Comparison of ENCODE assay signal across 17 mouse cellular contexts in genomic region chr1:90518584-90519265, GRCm38 (mm10).
A peak's percentile ranks its signal among the peaks of the same experiment; 100 is the strongest.
DNase-seq lines count a peak whose midpoint lies in the region; ATAC-seq and TF ChIP-seq lines count a peak whose summit lies in the region.
"Had no signal": no experiment of that assay in that cellular context is flagged by ENCODE, and none has a peak within 500 bp of the region (broad histone marks: within the 10 kb centered on the region; RNA-seq: fewer than 3 reads in every experiment).

No protein-coding gene starts in this region.

- no peaks in the 10 kb centered on the region for H3K9me3 ChIP-seq in hindbrain, postnatal 0 days (ENCODE audit: low read length)
- no peaks in the 10 kb centered on the region for H3K9me3 ChIP-seq in hindbrain, embryonic 14.5 days (ENCODE audit: control insufficient read depth, low read length)
- H3K9me3 ChIP-seq in embryonic facial prominence, embryonic 15.5 days (replicated peaks), result no peaks in the 10 kb centered on the region
- no peaks in the 10 kb centered on the region for H3K9me3 ChIP-seq in limb, embryonic 15.5 days
- H3K9me3 ChIP-seq: forebrain, embryonic 13.5 days; megakaryocyte, embryonic 14.5 days; neural tube, embryonic 13.5 days had no signal

- TF ChIP-seq CTCF in hindbrain, postnatal 0 days (IDR thresholded peaks at IDR 0.05; ENCODE audit: low read depth), result no peak

- H3K9ac ChIP-seq in hindbrain, postnatal 0 days (replicated peaks; ENCODE audit: low read length), result no peak overlapping the region
- H3K9ac ChIP-seq in hindbrain, embryonic 14.5 days, result no peak overlapping the region
- no peak overlapping the region for H3K9ac ChIP-seq in embryonic facial prominence, embryonic 15.5 days
- H3K9ac ChIP-seq in limb, embryonic 15.5 days, result no peak overlapping the region
- H3K9ac ChIP-seq: forebrain, embryonic 13.5 days; liver, postnatal 0 days; neural tube, embryonic 13.5 days had no signal

- no peak overlapping the region for H3K4me3 ChIP-seq in hindbrain, postnatal 0 days (ENCODE audit: low read length)
- no peak overlapping the region for H3K4me3 ChIP-seq in hindbrain, embryonic 14.5 days (replicated peaks; ENCODE audit: low read length)
- H3K4me3 ChIP-seq in embryonic facial prominence, embryonic 15.5 days (replicated peaks), result no peak overlapping the region
- H3K4me3 ChIP-seq in limb, embryonic 15.5 days, result no peak overlapping the region
- H3K4me3 ChIP-seq: forebrain, embryonic 13.5 days; megakaryocyte, embryonic 14.5 days; neural tube, embryonic 13.5 days had no signal

- H3K27me3 ChIP-seq in hindbrain, postnatal 0 days (ENCODE audit: insufficient read depth, low read length), result no peaks in the 10 kb centered on the region
- no peaks in the 10 kb centered on the region for H3K27me3 ChIP-seq in hindbrain, embryonic 14.5 days (ENCODE audit: control insufficient read depth, insufficient read depth, low read length)
- no peaks in the 10 kb centered on the region for H3K27me3 ChIP-seq in embryonic facial prominence, embryonic 15.5 days
- H3K27me3 ChIP-seq in limb, embryonic 15.5 days, result no peaks in the 10 kb centered on the region
- H3K27me3 ChIP-seq: forebrain, embryonic 13.5 days; megakaryocyte, embryonic 14.5 days; neural tube, embryonic 13.5 days had no signal

- H3K36me3 ChIP-seq in hindbrain, postnatal 0 days (ENCODE audit: insufficient read depth, low read length), result no peaks in the 10 kb centered on the region
- no peaks in the 10 kb centered on the region for H3K36me3 ChIP-seq in hindbrain, embryonic 14.5 days (replicated peaks; ENCODE audit: control insufficient read depth, insufficient read depth)
- no peaks in the 10 kb centered on the region for H3K36me3 ChIP-seq in embryonic facial prominence, embryonic 15.5 days
- no peaks in the 10 kb centered on the region for H3K36me3 ChIP-seq in limb, embryonic 15.5 days
- H3K36me3 ChIP-seq: neural tube, embryonic 13.5 days had no signal

- no peak overlapping the region for H3K4me2 ChIP-seq in hindbrain, postnatal 0 days (ENCODE audit: low read depth, low read length)
- no peak overlapping the region for H3K4me2 ChIP-seq in hindbrain, embryonic 14.5 days (replicated peaks)
- H3K4me2 ChIP-seq in embryonic facial prominence, embryonic 15.5 days (replicated peaks), result no peak overlapping the region
- no peak overlapping the region for H3K4me2 ChIP-seq in limb, embryonic 15.5 days
- H3K4me2 ChIP-seq: forebrain, embryonic 13.5 days; neural tube, embryonic 13.5 days had no signal

- no peak for ATAC-seq in hindbrain, postnatal 0 days
- no peak for ATAC-seq in hindbrain, embryonic 14.5 days (ENCODE audit: low FRiP score)
- ATAC-seq in embryonic facial prominence, embryonic 15.5 days (ENCODE audit: insufficient number of reproducible peaks, low FRiP score, low TSS enrichment, low read depth), result no peak
- no peak for ATAC-seq in limb, embryonic 15.5 days (ENCODE audit: insufficient number of reproducible peaks, low FRiP score, low TSS enrichment, low read depth)
- ATAC-seq: CD4-positive, CD25-positive, alpha-beta regulatory T cell, adult 4 months; forebrain, embryonic 13.5 days; intestine, embryonic 16.5 days; liver, postnatal 0 days had no signal

- H3K4me1 ChIP-seq in hindbrain, postnatal 0 days (ENCODE audit: insufficient read depth, low read length), result no peaks in the 10 kb centered on the region
- H3K4me1 ChIP-seq in hindbrain, embryonic 14.5 days (replicated peaks; ENCODE audit: control insufficient read depth, insufficient read depth, low read length), result 0 out of 2 replicates have a peak, but pooled peaks cover 8% of the 10 kb centered on the region
- H3K4me1 ChIP-seq in embryonic facial prominence, embryonic 15.5 days, result peaks cover 9% of the 10 kb centered on the region
- peaks cover 35% of the 10 kb centered on the region for H3K4me1 ChIP-seq in limb, embryonic 15.5 days
- H3K4me1 ChIP-seq: megakaryocyte, embryonic 14.5 days had no signal

- WGBS in hindbrain, postnatal 0 days, result 34% methylated on average over 9 of the region's 9 CpGs
- 43% methylated on average over 9 of the region's 9 CpGs for WGBS in hindbrain, embryonic 14.5 days
- 63% methylated on average over 9 of the region's 9 CpGs for WGBS in embryonic facial prominence, embryonic 15.5 days
- 45% methylated on average over 9 of the region's 9 CpGs for WGBS in limb, embryonic 15.5 days

- peak; percentile 11 for DNase-seq in hindbrain, postnatal 0 days (ENCODE audit: low spot score)
- DNase-seq in hindbrain, embryonic 14.5 days (ENCODE audit: low spot score), result no peak
- peak; percentile 44 for DNase-seq in ES-CJ7 (ENCODE audit: low read depth, low spot score)
- DNase-seq in spleen, postnatal 14 days (ENCODE audit: low spot score in 2 of 2), result no peak
- no peak for DNase-seq in lung, postnatal 25 days (ENCODE audit: low spot score)
- DNase-seq in right cerebral cortex, postnatal 10 days (ENCODE audit: low spot score in 2 of 2), result no peak
- DNase-seq: adrenal gland, adult 2 months; gastrocnemius, postnatal 36 days; liver, postnatal 0 days; thymus, adult 18-20 months had no signal

- no peak overlapping the region for H3K27ac ChIP-seq in hindbrain, postnatal 0 days
- H3K27ac ChIP-seq in hindbrain, embryonic 14.5 days, result no peak overlapping the region
- peak overlapping the region; percentile 53 for H3K27ac ChIP-seq in embryonic facial prominence, embryonic 15.5 days (replicated peaks)
- peak overlapping the region; percentile 69 for H3K27ac ChIP-seq in limb, embryonic 15.5 days
- H3K27ac ChIP-seq: forebrain, embryonic 13.5 days; neural tube, embryonic 13.5 days had no signal

Comparison
In these comparisons a context has a peak if more than half of its experiments do, and no peak if none do; other contexts are left out.
1. DNase-seq: peak in hindbrain, postnatal 0 days (single experiment) and ES-CJ7 (single experiment); none in hindbrain, embryonic 14.5 days (single experiment), spleen, postnatal 14 days (0 of 2), lung, postnatal 25 days (single experiment) and right cerebral cortex, postnatal 10 days (0 of 2).
2. H3K27ac ChIP-seq: peak in embryonic facial prominence, embryonic 15.5 days (single experiment) and limb, embryonic 15.5 days (single experiment); none in hindbrain, postnatal 0 days (single experiment) and hindbrain, embryonic 14.5 days (single experiment).